Mouse (Mus musculus): ENCODE measurements around the gene Hamp2.

The Hamp2 gene

GRCm38 (mm10) chr7:30891746-30892145, 32.7 kb downstream of the Hamp2 start:
- DNase-seq (ENCODE audit: low spot score) = no peak

- DNase-seq (ENCODE audit: low spot score) = no peak
Observed at GRCm38 (mm10) chr7:30890681-30891080, 33.8 kb downstream of the Hamp2 start.

- no peak for DNase-seq (ENCODE audit: low spot score)
Observed at GRCm38 (mm10) chr7:30888786-30889185, 35.7 kb downstream of the Hamp2 start.

GRCm38 (mm10) chr7:30887568-30888188, 36.8 kb downstream of the Hamp2 start:
- DNase-seq (ENCODE audit: low spot score) = no peak

- no peak for DNase-seq (ENCODE audit: low spot score)
Observed at GRCm38 (mm10) chr7:30886852-30887251, 37.6 kb downstream of the Hamp2 start.

GRCm38 (mm10) chr7:30884047-30884446, 40.4 kb downstream of the Hamp2 start:
- DNase-seq (ENCODE audit: low spot score) = no peak

- DNase-seq (ENCODE audit: low spot score) = no peak
Observed at GRCm38 (mm10) chr7:30881367-30881766, 43.1 kb downstream of the Hamp2 start.

- no peak for DNase-seq (ENCODE audit: low spot score)
Observed at GRCm38 (mm10) chr7:30880176-30880575, 44.3 kb downstream of the Hamp2 start, which contains the start of gene Cd22. Gene Cd22, minus strand, starts transcription at chr7:30880342.

- DNase-seq (ENCODE audit: low spot score) = no peak
Observed at GRCm38 (mm10) chr7:30878950-30879349, 45.5 kb downstream of the Hamp2 start.

- peak; percentile 13 for DNase-seq (ENCODE audit: low spot score)
Observed at GRCm38 (mm10) chr7:30873083-30873482, 51.4 kb downstream of the Hamp2 start.
